Mouse (Mus musculus) ovary, postnatal 10 days (tissue): ENCODE measurements at regions not wholly inside any gene's neighbourhood (a gene's known extent, or its start where the extent isn't known, plus 50 kb on each side); places are given as distances from the start of the nearest gene placed in this dataset.

Source experiments
- DNase-seq: peaks from one replicate; pipeline ENCODE4 v3.0.0; 2022; ENCODE audit warnings: low spot score

DNA sequence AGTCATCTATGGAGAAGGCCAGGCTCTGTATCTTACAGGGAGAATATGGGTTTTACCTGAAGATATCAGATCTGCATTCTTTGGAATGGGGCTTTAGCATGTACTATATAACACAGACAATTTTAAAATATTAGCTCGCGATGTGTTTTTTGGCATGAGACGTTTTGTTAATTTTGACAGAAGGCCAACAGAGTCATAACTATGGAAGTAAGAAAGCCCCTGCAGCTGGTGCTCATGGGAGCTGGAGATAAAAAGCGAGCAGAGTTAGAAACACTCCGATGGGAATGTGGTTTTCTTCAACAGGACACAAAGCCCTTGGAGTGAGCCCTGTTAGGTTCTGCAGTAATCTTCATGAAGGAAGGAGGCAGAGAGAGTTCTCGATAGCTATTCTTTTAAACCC, 176.6 kb downstream of the Rps12 start:
- no peak for DNase-seq

- no peak for DNase-seq
Observed at GRCm38 (mm10) chr10:23610046-23610445, 177.0 kb downstream of the Rps12 start.

DNA sequence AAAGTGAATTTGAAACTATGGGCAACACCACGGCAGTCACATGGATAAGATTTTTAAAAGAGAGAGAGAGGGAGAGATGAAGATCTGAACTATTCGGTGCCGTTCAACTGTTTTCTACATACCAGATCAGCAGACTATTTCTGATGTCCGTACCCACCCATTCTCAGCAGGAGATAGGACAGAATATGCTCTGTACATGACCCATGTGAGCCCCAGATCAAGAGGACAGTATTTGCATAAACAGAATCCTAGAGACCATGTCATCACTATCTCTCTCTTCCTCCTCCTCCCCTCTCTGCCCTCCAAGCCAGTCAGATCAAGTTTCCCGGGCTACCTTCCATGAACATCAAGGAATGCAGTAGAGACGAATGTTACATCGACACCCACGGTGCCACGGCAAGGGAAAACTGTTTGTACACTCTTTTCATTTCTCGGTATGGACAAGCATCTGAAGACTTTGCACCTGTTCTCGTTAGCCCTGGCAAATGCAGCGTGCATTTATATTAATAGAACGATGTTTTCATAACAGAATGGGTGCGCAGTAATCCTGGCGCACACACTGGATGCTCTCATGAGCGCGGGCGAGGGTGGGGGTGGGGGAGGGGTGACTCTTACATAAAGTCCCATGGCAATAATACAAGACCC, 177.7 kb downstream of the Rps12 start:
- DNase-seq: no peak

GRCm38 (mm10) chr10:23600701-23601100, 186.4 kb downstream of the Rps12 start:
- DNase-seq: no peak

DNA sequence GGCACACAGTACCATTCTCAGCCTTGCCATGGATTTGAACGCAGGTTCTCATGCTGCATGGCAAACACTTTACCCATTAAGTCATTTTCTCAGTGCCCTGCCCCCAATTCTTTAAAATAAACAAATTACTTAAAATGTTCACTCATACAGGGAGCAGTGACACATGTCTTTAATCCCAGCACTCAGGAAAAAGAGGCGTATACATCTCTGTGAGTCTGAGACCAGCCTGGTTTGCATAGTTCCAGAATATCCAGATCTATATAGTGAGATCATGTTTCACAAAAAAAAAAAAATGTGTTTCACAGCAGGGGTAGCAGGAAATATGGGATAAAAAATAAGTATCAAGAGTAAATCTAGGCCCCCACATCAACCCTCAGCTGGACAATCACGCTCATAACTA, 191.5 kb downstream of the Rps12 start:
- DNase-seq: no peak

GRCm38 (mm10) chr10:23580230-23580629, 206.8 kb downstream of the Rps12 start:
- DNase-seq: no peak

GRCm38 (mm10) chr10:23571013-23571412, 216.1 kb downstream of the Rps12 start:
- DNase-seq: no peak

DNA sequence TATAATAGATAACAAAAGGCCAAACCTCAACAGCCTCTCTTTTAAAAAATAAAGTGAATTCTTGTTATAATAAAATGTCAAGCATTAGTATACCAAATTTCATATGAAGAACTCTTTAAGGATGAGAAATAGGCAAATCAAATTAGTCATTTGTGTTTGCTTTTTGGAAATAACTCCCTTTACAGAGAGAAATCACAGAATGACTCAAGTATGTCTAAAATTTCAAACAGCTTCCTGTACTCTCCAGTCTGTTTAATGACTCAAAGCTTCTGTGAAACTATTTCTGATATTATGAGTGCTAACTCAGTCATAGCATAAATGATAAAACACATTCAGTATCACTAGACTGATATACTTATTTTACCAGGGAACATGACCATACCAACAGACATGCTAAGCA, 217.7 kb downstream of the Rps12 start:
- no peak for DNase-seq

GRCm38 (mm10) chr10:23562273-23562885, 211.8 kb upstream of the Eya4 start:
- DNase-seq: no peak

GRCm38 (mm10) chr10:23559980-23560658, 209.5 kb upstream of the Eya4 start:
- DNase-seq: no peak

GRCm38 (mm10) chr10:23557828-23558227, 207.2 kb upstream of the Eya4 start:
- no peak for DNase-seq

DNA sequence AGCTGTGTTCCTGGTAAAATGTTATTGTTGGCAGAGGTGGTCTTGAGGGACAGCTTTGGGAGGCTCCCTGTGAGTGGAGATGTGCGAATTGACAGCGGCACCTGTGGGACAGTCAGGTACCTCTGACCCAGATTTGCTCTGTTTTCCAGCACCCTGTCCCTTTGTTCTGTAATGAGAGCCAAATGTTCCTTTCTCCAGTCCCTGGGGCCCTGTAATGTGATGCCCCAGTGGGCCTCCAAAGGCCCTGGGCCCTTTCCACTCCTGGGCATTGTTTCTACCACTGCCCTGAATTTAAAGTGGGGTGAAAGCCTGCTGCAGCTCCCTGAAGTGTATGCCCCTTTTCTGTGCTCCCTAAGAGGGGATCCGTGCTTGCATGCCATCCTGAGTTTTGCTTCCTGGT, 198.6 kb upstream of the Eya4 start:
- no peak for DNase-seq

- no peak for DNase-seq
Observed at GRCm38 (mm10) chr10:23548322-23548721, 197.7 kb upstream of the Eya4 start.

DNA sequence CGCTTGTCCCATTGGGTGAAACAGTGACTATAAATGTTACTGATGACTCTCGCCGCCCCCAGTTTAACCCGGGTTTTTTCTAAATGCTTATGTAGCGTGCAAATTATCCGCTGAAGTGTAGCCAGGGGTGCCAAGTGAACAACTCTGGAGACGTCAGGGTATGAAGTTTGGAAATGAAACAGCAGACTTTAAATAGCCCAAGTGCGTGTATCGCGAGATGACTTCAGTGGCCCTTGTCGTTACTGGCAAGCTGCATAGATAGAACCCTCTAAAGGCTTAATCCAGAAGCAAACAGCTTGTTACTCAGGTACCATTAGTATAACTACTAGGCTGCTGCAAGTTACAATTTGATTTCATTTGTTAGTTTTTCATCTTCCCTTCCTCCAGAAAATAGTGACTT, 192.1 kb upstream of the Eya4 start:
- DNase-seq: no peak

DNA sequence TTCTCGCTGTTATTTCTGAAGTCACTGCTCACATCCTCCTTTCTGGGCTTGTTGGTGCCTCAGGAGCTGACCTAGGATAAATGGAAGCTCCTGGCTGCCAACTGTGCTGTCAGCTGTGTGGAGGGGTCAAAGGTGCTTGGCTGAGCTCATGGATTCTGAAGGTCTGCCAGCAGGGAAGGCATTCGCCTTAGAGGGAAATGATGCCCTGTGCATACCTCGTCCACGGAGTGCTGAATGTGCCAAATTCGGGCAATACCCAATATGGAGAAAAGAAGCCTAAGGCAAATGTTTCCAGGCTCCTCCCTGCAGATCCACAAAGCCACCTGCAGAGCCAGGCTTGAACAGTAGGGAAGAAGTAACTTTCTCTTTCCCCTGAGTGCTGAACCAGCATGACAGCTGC, 191.3 kb upstream of the Eya4 start:
- no peak for DNase-seq

DNA sequence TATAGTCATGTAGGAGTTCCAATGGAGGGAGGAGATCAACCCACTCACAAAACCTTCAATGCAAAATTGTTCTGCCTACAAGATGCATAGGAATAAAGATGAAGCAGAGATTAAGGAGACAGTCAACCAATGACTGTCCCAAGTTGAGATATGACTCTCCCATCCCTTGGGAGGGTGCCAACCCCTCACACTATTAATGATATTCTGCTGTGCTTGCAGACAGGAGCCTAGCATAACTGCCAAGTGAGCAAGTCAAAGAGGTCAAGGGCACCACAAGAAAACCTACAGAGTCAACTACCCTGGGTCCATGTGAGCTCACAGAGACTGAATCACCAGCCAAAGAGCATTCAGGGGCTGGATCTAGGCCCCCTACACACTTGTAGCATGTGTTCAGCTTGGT, 184.1 kb upstream of the Eya4 start:
- DNase-seq: no peak

DNA sequence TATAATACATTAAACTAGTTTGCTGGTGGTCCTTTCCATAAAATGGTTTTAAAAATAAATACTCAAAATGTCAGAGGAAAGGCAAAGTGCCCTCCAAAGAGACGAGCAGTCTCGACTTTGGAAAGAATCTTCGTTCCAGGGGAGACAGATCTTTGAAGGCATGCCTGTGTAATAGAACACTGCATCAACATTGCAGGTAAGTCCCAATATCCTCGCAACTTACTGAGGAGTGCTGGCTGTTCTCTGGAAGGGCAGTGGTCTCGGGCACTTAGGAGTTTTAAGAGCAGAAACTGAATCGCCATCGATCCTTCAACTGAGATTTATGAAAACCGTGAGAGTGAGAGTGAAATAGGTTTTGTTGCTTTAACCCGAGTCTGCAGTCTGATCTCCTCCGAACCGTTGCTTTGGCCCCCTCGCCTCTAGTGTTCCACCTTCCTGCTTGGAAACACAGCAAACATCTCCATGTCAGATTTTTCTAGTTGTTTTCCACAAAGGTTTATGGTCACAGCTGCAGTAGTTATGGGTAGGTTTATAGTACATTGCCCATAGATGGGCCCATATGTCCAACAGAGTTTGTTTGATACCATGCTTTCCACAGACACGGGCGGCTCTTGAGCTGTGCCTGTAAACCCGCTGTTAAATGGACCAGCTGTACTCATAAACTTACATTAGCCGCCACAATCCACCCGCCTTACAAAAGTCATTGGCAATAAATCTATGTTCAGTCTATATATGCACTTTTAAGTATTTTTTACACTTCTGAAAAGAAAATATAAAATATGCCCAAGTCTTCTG, 181.6 kb upstream of the Eya4 start:
- no peak for DNase-seq

- no peak for DNase-seq
Observed at GRCm38 (mm10) chr10:23530715-23531114, 180.1 kb upstream of the Eya4 start.

- DNase-seq: no peak
Observed at GRCm38 (mm10) chr10:23526796-23527195, 176.2 kb upstream of the Eya4 start.

DNA sequence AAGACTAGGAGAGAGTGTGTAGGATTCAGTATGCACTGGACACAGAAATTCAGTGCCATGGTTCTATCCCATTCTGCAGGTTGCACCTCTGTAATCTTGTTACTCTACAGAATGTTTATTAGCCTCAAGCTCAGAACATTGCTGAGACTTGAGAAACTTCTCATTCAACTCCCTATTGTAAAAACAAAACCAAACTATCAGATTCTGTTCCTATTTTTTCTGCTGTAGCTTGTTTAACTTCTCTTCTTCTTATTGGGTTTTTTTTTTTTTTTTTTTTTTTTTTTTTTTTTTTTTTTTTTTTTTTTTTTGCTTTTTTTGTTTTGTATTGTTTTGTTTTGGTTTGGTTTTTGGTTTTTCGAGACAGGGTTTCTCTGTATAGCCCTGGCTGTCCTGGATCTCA, 172.1 kb upstream of the Eya4 start:
- no peak for DNase-seq

GRCm38 (mm10) chr10:23493647-23494046, 143.1 kb upstream of the Eya4 start:
- no peak for DNase-seq

GRCm38 (mm10) chr10:23492971-23493370, 142.4 kb upstream of the Eya4 start:
- DNase-seq: no peak

DNA sequence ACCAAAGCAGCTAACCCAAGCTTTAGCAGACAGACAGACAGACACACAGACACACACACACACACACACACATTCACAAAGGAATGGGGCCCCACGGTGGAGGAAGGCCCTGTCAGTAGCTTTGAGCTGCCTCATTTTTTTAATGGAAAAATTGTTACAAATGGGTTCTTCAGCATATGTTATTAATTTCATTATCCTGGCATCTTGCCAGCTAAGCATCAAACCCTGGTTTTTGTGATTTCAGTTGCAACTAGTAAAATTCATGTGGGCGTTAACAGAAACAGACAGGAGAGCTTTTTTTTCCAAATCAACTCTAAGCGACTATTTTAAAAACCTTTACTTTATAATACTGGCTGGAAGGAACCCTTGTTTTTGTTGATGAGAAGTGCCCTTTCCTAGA, 138.4 kb upstream of the Eya4 start:
- DNase-seq: no peak
